ENCODE assay signal across 8 mouse cellular contexts in the genomic region with DNA sequence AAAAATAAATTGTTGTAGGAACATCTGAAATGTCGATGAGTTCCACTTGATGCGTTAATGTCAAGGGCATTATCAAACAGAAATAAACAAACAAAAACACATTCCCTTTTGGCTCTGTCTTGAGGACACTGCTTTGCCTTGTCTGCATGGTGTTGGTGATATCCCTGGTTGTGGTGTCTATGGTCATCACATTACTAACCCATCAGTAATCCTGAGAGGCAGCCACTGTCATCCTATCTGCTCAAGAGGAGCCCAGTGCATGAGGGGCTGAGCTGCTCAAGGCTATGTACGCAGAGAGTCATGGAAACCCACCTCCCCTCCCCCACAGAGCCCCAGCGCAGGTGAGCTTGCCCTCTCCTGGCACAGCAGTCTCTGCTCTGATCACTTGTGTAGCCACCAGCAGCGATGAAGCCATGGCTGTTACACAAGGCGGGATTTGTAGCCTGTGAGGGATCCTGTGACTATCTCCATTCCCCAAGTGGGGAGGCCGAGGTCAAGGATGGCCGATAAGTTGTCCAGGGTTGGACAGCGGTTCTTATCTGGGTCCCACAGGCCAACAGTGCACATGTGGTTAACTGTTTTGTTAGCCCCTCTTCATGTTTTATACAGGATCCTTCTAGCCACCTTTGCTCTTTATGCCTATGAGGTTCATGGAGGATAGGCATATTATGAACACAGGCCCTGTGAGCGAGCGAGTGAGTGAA. TPM values are rescaled to one million over a fixed set of nuclear protein-coding genes. Genes with fewer than 3 reads are reported as not detected.
DNase-seq lines count a peak whose midpoint lies in the region; ATAC-seq lines count a peak whose summit lies in the region.

No protein-coding gene starts in this region.

- peak; percentile 32 to 50 for DNase-seq in cerebellum, postnatal 25 days
- DNase-seq in cerebellum, postnatal 4 days (ENCODE audit: low spot score in 2 of 2), result no peak
- peak; percentile 23 for DNase-seq in retina, postnatal 1 day
- no peak for DNase-seq in retina, embryonic 14.5 days (ENCODE audit: low spot score)
- DNase-seq in yolk sac, embryonic 10.5 days (ENCODE audit: low spot score), result peak; percentile 64
- DNase-seq in urinary bladder, postnatal 25 days (ENCODE audit: low spot score), result no peak
- no peak for DNase-seq in heart, adult 11 months

- peak; percentile 49 for ATAC-seq in megakaryocyte, adult 5-6 weeks (ENCODE audit: poor library complexity, severe bottlenecking)

RNA-seq across cellular contexts. Expression of a gene that starts 30.3 kb away (rescaled TPM):
- total RNA-seq in megakaryocyte, adult 5-6 weeks (2015), result 44.6 and 46.5 TPM in 2 replicates
- 12.7 and 15.5 TPM in 2 replicates for total RNA-seq in megakaryocyte, adult 5-6 weeks (2017)

Comparison
In these comparisons a context has a peak if more than half of its experiments do, and no peak if none do; other contexts are left out.
1. DNase-seq: peak in cerebellum, postnatal 25 days (2 of 2), retina, postnatal 1 day (single experiment) and yolk sac, embryonic 10.5 days (single experiment); none in cerebellum, postnatal 4 days (0 of 2), retina, embryonic 14.5 days (single experiment), urinary bladder, postnatal 25 days (single experiment) and heart, adult 11 months (single experiment).